Mouse (Mus musculus) liver, adult 2 months (tissue): ENCODE measurements around the gene Xxylt1.

ENCODE experiments used
- CTCF ChIP-seq: fragments of 200-500 bp; IDR thresholded peaks from 2 replicates; pipeline ENCODE4 v1.5.1; 2011; ENCODE audit warnings: low read depth, low read length, control low read depth
- POLR2A ChIP-seq: fragments of 200-500 bp; IDR thresholded peaks from 2 replicates; pipeline ENCODE4 v1.6.1; 2011; ENCODE audit warnings: low read length, control low read depth; ENCODE audit not compliant: insufficient read depth; ENCODE audit errors: extremely low read depth

- TF ChIP-seq CTCF (no peak), POLR2A (no peak)
Measured at GRCm38 (mm10) chr16:31010443-31010842, 70.8 kb downstream of the Xxylt1 start.
